Mouse (Mus musculus) fat pad, adult 2 months (tissue): ENCODE results near the gene Olfr299.

Experiments used
- DNase-seq: peaks from one replicate; pipeline ENCODE4 v3.0.0-alpha.2; 2011; ENCODE audit warnings: low read depth, low spot score; ENCODE audit errors: extremely low read depth

The Olfr299 gene

GRCm38 (mm10) chr7:86459621-86460020, at the start of gene Olfr299:
Olfr299 (plus strand) TSS chr7:86459921.
- DNase-seq = no peak

GRCm38 (mm10) chr7:86492384-86492783, 32.7 kb downstream of the Olfr299 start, which contains the start of gene Olfr298:
Olfr298 (minus strand) TSS chr7:86492484.
- no peak for DNase-seq
